Mouse (Mus musculus) kidney, postnatal 4 days (tissue): ENCODE measurements around the gene Nek2.

Source experiments
- DNase-seq, 2 experiments: peaks; one replicate each; pipeline ENCODE4 v3.0.0; 2021; ENCODE audit warnings: mixed read lengths in 2 of 2

The Nek2 gene

GRCm38 (mm10) chr1:191814935-191815334, 6.3 kb upstream of the Nek2 start:
- DNase-seq: no peak

DNA sequence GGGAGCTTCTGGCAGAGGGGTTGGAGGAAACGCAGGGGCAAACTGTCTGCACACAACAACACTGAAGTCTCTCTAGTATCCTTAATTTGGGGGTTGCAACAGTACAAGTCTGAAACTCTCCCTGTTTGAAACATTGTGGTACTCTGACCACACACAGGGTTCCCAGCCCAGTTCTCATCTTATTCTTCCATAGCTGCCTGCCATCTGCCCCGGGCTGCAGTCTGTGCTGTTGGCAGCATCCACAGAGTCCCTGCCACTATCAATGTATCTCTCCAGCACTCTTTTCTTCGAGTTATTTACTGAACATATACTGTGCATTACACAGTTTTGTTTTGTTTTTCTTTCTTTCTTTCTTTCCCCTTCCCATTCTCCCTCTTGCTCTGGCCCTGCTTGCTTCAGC, 4.6 kb upstream of the Nek2 start:
- DNase-seq: no peak

DNA sequence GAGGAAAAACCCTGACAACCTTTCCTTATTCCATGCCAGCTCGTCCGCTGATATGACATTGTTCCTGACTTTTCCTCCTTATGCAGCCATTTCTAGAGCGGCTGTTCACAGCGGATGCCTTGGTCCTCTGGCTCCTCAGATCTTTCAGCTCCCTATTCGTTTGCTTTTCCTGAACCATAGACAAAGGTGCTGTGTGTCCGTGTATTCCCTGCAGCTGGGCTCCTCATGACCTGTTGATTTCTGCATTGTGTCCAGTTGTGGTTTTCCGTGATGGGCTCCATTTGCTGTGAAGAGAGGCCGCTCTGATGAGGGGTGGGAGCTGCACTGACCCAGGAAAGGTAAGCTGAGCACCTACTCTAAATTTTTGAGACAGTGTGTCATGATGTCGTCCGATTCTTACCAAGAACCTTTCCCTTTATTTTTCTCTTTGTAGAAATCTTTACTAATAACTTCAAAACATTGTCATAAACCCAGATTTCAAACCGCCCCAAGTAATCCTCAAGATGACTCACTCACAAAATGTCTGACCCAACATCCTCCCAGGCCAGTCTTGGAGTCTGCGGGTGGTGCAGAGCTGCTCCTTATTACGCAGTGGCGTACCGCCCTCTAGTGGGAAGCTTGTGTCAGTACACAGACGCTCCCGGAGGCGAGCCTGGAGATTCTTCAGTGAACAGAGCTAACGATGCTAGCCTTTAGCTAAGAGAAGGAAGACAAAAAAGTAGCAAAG, 3.7 kb upstream of the Nek2 start:
- peak; percentile 88 to 91 for DNase-seq

DNA sequence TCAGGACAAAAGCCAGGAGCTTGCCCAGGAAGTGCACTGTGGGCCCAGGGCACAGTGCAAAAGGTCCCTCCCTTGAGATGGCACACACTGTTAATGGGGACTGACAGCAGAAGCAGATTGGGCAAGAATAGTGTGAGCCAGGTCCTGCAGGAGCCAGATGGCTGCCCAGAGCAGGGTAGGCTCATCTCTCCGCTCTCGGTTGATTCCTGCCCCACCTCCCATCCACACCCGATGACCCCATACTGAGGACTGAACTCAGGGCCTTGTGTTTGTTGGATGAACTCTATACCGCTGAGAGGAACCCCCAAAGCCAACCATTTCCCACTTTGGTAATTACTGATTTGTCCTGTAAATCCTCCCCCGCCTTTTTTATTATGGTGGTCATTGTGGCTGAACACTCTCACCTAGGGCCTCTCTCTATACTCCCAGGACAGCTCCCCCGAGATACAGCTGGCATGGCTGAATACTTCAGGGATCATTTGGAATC, 3.1 kb upstream of the Nek2 start:
- DNase-seq: peak in 1 of 2 experiments; percentile 30

DNA sequence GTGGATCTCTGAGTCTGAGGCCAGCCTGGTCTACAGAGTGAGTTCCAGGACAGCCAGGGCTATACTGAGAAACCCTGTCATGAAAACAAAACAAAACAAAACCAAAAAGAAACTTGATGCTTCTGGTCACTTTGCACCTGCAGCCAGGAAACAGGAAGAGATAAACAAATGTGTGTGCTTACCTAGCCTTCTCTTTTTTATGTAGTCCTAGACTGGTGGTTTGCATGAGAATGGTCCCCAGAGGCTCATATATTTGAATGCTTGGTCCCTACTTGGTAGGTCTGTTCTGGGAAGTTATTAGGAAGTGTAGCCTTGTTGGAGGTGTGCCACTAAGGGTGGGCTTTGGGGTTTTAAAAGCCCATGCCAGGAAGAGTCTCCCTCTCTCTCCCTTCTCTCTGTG, 2.2 kb upstream of the Nek2 start:
- no peak for DNase-seq

GRCm38 (mm10) chr1:191820951-191821325, 306 bp upstream of the Nek2 start:
- DNase-seq: no peak

DNA sequence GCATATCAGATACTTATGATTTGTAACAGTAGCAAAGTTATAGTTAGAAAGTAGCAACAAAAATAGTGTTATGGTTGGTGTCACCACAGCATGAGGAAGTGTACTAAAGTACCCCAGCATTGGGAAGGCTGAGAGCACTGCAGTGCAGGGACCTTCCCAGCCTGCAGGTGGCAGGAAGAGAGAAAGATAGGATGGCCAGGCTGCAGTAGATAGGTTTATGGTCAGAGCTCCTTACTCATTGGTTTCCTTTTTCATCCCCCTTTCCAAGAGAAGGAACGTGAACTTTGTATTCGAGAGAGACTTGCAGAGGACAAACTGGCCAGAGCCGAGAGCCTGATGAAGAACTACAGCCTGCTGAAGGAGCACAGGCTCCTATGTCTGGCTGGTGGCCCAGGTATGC, 7.9 kb downstream of the Nek2 start:
- DNase-seq: peak in 1 of 2 experiments; percentile 40

DNA sequence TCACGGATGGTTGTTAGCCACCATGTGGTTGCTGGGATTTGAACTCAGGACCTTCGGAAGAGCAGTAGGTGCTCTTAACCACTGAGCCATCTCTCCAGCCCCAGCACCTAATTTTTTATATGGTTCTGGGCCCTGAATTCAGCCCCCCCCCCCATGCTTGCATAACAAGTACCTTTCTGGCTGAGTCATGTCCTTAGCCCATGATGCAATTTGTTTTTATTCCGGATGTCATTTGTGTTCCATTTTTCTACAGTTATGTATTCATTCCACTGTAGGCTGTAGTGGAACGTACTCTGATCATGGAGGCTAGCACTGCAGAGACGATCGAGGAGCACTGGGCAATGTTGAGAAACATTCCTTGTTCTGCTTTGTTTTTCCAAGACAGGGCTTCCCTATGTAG, 12.2 kb downstream of the Nek2 start:
- DNase-seq: no peak

- DNase-seq: peak; percentile 85 to 89
Measured at GRCm38 (mm10) chr1:191834825-191835224, 13.6 kb downstream of the Nek2 start.

- DNase-seq: peak in 1 of 2 experiments; percentile 33
Measured at GRCm38 (mm10) chr1:191836318-191836985, 15.2 kb downstream of the Nek2 start.

DNA sequence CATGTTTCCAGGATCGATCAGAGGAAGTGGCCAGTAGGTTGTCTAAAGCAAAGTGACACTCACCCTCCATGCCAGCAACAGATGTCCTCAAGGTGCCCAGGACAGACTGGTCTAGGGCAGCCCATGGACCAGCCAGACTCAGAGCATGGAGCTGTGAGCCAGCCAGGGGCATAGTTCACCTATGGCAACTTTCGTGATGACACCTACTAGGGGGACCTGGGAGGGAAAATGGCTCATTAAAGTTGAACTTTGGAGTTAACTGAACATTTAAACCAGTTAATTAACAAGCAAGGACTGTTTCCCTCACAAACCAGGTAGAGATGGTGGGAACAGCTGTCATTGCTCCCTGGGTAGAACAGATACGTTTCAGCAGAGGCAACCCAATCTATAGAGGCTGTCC, 16.4 kb downstream of the Nek2 start:
- DNase-seq: peak in 1 of 2 experiments; percentile 48

DNA sequence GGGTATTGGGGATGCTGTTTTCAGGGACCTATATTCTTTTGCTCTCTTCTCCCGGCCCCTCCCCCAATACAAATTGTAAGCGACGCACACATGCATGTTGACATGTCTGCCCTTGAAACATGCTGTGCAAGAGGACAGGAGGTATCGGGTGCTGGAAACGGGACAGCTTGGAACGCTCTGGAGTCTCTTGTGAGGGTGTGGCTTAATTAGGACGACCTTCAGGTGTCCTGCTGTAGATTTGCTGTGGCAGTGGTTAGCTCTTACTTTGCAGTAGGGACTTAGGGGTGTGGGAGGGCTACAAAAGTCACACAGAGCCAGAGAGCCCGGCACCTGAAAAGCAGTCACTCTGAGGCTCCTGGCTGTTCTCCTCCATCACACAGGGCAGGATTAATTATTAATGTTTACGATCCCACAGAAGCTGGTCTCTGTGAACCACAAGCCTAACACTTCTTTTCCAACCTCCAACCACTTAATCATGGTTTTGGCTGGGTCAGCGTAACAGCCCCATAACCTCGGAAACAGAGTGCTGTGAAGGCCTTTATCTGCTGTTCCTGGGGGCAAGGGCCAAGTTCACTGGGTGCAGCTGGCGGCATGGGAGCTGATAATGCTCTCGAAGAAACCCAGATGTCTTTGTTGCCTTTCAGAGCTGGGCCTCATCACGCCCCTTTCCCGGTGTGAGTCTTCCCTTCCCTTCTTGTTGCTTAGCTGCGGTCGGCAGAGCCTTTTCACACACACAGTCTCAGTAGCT, 17.9 kb downstream of the Nek2 start:
- DNase-seq: peak; percentile 56 to 75

DNA sequence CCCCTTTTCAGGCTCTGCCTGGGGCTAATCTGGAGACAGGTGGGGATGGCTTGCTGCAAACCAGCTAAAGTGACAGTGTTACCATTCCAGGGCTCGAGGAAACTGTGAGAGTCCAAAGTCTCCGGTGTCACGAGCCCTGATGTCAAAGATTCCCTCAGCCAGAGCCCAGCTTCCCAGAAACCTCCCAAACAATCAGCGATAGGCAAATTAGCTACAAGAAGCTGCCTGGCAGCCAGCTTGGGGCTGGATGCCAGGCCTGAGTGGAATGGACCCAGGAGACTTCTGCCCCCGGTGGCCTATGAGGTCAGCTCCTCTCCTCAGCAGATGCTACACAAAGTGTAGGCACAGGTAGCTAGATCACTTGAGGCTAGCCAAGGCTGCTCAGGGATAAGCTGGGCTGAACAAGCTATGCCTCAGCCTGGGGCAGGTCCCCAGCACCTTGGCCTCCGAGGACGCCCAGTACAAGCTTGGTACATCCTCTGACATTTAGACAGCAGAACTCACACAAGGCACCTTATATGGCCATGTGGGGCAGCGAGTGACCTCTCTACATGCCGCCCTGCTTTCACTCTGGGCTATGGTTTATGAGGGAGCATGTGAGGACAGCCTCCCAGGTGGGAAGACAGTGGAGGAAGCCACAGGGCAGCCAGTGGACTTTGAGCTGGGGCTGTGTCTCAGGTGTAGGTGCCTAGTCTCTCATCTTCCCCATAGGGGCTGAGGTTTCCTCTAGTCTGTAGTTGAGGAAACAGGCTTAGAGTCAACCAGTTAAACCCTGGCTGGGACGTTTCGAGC, 19.7 kb downstream of the Nek2 start:
- peak; percentile 55 to 77 for DNase-seq

DNA sequence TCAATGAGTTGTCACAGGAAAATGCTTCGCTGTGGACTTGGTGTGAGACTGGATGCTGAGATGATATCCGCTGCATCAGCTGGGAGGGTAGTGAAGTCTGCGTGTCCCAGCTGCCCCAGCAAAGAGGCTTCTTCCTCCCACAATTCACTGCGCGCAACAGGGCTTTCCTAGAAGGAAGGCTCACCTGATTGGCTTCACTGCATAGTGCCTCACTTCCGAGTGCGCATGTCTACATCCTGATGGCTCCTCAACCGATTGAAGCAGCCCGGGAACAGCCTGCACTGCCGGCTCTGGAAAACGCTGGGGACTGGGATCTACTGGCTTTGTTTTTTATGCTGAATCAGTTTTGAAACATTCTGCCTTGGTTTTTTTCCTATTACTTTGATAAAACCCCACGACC, 21.0 kb downstream of the Nek2 start:
- DNase-seq: no peak

GRCm38 (mm10) chr1:191846667-191847066, 25.4 kb downstream of the Nek2 start:
- no peak for DNase-seq

DNA sequence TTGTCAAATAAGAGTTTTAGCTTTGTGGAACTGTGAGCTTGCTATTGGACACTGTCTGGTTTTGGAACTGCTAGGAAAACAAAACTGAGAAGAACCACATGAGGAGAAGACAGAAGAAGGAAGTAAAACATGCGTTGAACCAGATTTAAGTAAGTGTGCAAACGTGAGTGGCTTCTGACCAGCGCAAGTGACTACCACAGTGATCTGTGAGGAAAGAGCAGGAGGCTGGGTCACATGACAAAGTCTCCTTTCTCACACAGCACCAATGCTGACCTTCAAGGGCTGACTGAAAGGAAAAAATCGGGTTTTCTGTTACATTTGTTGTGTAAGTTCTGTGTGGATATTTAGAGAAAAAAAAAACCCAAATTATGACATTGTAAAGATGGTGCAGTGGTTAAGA, 28.3 kb downstream of the Nek2 start:
- no peak for DNase-seq

GRCm38 (mm10) chr1:191853442-191853841, 32.2 kb downstream of the Nek2 start:
- no peak for DNase-seq

DNA sequence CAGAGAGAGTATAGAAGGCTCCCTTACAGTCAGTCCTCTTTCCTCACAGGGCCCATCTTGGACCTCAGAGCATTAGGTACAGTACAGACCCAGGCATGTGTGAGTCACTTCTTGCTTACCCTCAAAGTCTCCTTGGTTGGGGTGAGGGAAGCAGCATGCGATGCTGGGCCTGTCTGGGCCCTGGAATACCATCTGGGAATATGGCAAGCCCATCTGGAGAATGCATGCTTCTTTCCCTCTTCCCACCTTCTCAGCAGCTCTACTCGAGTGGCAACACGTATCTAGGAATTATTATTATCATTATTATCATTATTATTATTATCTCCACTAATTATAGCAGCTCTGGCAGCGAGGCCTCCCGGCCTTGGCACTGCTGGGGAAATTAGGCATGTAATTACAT, 33.5 kb downstream of the Nek2 start:
- DNase-seq: no peak

DNA sequence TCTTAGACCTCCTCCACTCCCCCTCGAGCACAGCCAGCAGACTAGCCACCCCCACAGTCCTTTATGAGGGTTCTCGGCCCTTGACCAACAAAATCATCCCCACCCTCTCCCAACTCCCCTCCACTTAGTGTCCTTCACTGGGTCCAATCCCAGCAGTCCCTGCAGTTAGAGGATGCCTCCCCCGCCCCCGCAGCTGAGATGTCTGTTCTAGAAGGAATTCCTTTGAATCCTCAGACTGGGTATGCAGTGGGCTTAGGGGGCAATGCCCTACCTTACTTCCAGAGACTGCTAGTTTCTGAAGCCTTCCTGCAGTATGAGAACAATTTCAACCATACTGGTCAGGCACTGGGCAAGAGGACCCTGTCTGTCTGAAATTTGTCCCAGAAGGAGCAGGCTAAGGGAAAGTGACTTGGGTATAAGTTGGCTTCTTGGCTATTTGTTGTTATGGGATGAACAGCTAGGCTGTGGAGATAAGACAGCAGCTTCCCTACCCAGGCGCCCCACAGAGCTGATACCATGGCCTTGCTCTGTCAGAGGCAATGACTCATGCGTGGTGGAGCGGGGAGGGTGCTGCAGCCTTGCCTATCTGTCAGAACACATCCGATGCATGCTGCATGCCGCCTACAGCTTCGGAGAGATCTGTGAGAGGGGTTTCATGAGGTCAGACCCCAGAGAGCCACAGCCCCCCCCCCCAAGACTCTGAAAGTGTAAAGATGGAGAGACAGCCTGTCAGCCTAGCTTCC, 34.1 kb downstream of the Nek2 start:
- DNase-seq: peak in 1 of 2 experiments; percentile 26

- DNase-seq: no peak
Measured at GRCm38 (mm10) chr1:191856886-191857651, 35.8 kb downstream of the Nek2 start.

GRCm38 (mm10) chr1:191858136-191858535, 36.9 kb downstream of the Nek2 start:
- DNase-seq: no peak
